Mouse (Mus musculus) E14TG2a.4 (cell line): ENCODE measurements at regions not wholly inside any gene's neighbourhood (a gene's known extent, or its start where the extent isn't known, plus 50 kb on each side); places are given as distances from the start of the nearest gene placed in this dataset.

Source experiments
- CTCF ChIP-seq: conservative IDR thresholded peaks from 2 replicates; pipeline ENCODE4 v1.5.1; 2014; ENCODE audit warnings: low read length
- NANOG ChIP-seq: IDR thresholded peaks from 2 replicates; pipeline ENCODE4 v1.6.1; 2014; ENCODE audit warnings: borderline replicate concordance, low read length, mixed read lengths

GRCm38 (mm10) chr13:4663390-4663789, 54.4 kb upstream of the Akr1e1 start:
- TF ChIP-seq CTCF: no peak
- no peak for TF ChIP-seq NANOG
